Mouse (Mus musculus): ENCODE data around the gene Zfp710. TPM values are rescaled to one million over a fixed set of nuclear protein-coding genes. Genes with fewer than 3 reads are reported as not detected.
"Not testable (repeated sequence)": the region's sequence is repeated elsewhere in the genome, so short reads cannot be mapped to it uniquely, and the experiment has no call there.

Zfp710 gene
- polyA plus RNA-seq, 1 experiment from 2014 or later: 12.2 TPM

DNA sequence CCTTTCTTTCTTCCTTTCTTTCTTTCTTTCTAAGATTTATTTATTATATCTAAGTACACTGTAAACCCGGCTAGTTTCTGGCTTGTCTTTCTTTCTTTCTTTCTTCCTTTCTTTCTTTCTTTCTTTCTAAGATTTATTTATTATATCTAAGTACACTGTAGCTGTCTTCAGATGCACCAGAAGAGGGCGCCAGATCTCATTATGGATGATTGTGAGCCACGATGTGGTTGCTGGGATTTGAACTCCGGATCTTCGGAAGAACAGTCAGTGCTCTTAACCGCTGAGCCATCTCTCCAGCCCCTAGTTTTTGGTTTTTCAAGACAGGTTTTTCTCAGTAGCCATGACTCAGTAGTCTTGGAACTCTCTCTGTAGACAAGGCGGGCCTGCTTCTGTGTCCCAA is 106.7 kb downstream of the Zfp710 start:
- ATAC-seq; H3K9ac ChIP-seq (ENCODE audit: low read depth, low read length); H3K27me3 ChIP-seq (replicated peaks; ENCODE audit: control insufficient read depth, insufficient read depth, low read length); H3K9me3 ChIP-seq (ENCODE audit: control insufficient read depth, low read length); H3K36me3 ChIP-seq (ENCODE audit: control insufficient read depth, insufficient read depth, low read length); H3K4me3 ChIP-seq (ENCODE audit: low read length); H3K4me2 ChIP-seq (ENCODE audit: low read depth, low read length); H3K27ac ChIP-seq (ENCODE audit: low read length): not testable (repeated sequence)
- peaks cover 20% of the 10 kb centered on the region for H3K4me1 ChIP-seq (ENCODE audit: control insufficient read depth, insufficient read depth, low read length)
- 78% methylated on average over 7 of the region's 7 CpGs for WGBS

DNA sequence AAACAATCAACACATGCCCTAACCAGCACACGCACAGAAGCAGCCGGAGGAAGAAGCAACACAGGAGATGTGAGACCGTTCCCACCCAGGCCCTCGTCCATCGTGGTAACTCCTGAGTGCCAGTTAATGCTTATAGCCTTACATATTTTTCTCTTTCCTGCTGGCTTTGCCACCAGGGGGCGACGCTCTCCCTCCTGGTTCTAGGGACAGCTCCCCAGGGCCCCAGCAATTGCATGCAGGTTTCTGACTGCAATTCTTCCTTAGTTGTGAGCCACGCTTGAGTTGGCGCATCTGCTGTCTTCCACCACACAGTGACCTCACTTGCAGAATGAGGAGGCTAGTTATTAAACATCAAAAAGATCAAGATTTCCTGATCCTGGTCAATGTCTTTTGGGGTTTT is 107.9 kb downstream of the Zfp710 start:
- WGBS: 54% methylated on average over 9 of the region's 9 CpGs
- H3K36me3 ChIP-seq (ENCODE audit: control insufficient read depth, insufficient read depth, low read length): no peaks in the 10 kb centered on the region
- peaks cover 20% of the 10 kb centered on the region for H3K4me1 ChIP-seq (ENCODE audit: control insufficient read depth, insufficient read depth, low read length)
- H3K27ac ChIP-seq (ENCODE audit: low read length): no peak overlapping the region
- ATAC-seq: no peak
- no peaks in the 10 kb centered on the region for H3K27me3 ChIP-seq (replicated peaks; ENCODE audit: control insufficient read depth, insufficient read depth, low read length)
- no peak overlapping the region for H3K4me2 ChIP-seq (ENCODE audit: low read depth, low read length)
- no peak overlapping the region for H3K9ac ChIP-seq (ENCODE audit: low read depth, low read length)
- no peak overlapping the region for H3K4me3 ChIP-seq (ENCODE audit: low read length)
- H3K9me3 ChIP-seq (ENCODE audit: control insufficient read depth, low read length): peaks cover 6% of the 10 kb centered on the region; the same call in 1 of the 2 replicates

DNA sequence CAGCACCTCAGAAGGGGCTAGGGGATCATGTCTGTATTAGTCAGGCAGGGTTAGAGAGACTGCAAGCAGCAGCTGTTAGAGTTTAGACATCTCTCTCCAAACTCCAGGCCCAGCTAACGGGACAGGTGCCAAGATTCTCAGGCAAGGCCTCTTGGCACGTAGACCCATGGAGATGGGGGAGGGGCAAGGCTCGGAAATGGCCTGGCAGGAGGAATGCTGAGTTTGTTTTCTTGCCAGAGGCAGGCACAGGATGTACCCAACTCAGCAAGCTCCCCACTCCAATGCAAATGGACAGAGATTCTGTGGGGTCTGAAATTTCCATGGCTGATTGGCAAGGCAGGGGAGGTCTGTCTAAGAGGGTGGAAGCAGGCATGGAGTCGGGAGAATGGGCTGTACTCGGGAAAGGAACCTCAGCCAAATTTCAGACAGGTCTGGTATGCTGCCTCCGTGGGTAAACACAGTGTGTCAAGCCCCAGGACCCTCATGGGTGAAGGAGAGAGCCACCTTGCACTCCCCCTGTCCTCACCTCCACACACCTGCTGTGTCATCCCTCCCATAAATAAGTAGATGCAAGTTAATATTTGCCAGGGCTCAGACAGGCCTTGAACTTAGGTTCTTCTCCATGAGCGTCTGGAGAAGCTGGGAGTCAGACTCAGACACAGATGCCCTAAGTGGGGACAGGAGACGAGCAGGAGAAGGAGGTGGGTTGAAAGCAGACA is 110.0 kb downstream of the Zfp710 start:
- H3K4me3 ChIP-seq (ENCODE audit: low read length): no peak overlapping the region
- no peak overlapping the region for H3K4me2 ChIP-seq (ENCODE audit: low read depth, low read length)
- H3K27me3 ChIP-seq (replicated peaks; ENCODE audit: control insufficient read depth, insufficient read depth, low read length): no peaks in the 10 kb centered on the region
- H3K36me3 ChIP-seq (ENCODE audit: control insufficient read depth, insufficient read depth, low read length): no peaks in the 10 kb centered on the region
- peak; percentile 62 for ATAC-seq
- H3K9ac ChIP-seq (ENCODE audit: low read depth, low read length): no peak overlapping the region
- H3K9me3 ChIP-seq (ENCODE audit: control insufficient read depth, low read length): peaks cover 6% of the 10 kb centered on the region; the same call in 1 of the 2 replicates
- WGBS: 35% methylated on average over 8 of the region's 8 CpGs
- 0 out of 2 replicates have a peak overlapping the region, but pooled peaks have one; percentile 9 for H3K27ac ChIP-seq (ENCODE audit: low read length)
- H3K4me1 ChIP-seq (ENCODE audit: control insufficient read depth, insufficient read depth, low read length): peaks cover 16% of the 10 kb centered on the region

DNA sequence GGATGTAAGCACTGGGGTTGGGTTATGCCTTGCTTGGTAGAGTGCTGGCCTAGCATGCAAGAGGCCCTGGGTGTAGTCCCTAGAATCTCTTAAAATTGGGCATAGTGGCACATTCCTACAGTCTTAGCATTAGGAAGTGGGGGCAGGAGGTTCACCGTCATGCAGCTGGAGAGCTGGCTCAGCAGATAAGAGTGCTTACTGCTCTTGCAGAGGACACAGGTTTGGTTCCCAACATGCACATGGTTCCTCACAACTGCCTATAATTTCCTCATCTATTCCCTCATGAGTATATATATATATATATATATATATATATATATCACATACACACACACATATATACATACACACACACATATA is 110.5 kb downstream of the Zfp710 start:
- no peaks in the 10 kb centered on the region for H3K36me3 ChIP-seq (ENCODE audit: control insufficient read depth, insufficient read depth, low read length)
- H3K4me3 ChIP-seq (ENCODE audit: low read length): no peak overlapping the region
- WGBS: 86% methylated on average over 1 of the region's 1 CpGs
- no peak for ATAC-seq
- peaks cover 6% of the 10 kb centered on the region; the same call in 1 of the 2 replicates for H3K9me3 ChIP-seq (ENCODE audit: control insufficient read depth, low read length)
- H3K9ac ChIP-seq (ENCODE audit: low read depth, low read length): no peak overlapping the region
- peaks cover 12% of the 10 kb centered on the region for H3K4me1 ChIP-seq (ENCODE audit: control insufficient read depth, insufficient read depth, low read length)
- H3K27ac ChIP-seq (ENCODE audit: low read length): no peak overlapping the region
- H3K4me2 ChIP-seq (ENCODE audit: low read depth, low read length): no peak overlapping the region
- no peaks in the 10 kb centered on the region for H3K27me3 ChIP-seq (replicated peaks; ENCODE audit: control insufficient read depth, insufficient read depth, low read length)

DNA sequence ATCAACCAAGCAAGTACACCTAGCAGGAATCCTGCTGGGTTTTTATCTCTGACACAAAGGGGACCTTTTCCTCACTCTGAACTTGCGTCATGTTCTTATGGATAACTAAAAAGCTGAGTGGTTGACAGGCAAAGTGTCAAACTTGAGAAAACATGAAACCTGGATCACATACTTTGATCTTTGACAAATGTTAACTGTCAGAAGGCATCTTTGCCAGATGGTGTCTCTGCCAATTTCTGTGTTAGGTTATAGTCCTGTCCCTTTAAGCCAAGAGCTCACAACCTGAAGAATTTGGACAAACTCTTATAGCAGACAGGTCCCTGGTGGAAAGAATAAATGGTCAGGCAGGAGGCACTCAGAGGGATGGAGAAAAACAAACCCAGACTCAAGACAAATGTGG is 113.8 kb downstream of the Zfp710 start:
- Histone ChIP-seq H3K36me3 (ENCODE audit: control insufficient read depth, insufficient read depth, low read length) (no peaks in the 10 kb centered on the region), H3K27me3 (replicated peaks; ENCODE audit: control insufficient read depth, insufficient read depth, low read length) (no peaks in the 10 kb centered on the region), H3K9me3 (ENCODE audit: control insufficient read depth, low read length) (peaks cover 6% of the 10 kb centered on the region; the same call in 1 of the 2 replicates), H3K4me2 (ENCODE audit: low read depth, low read length) (no peak overlapping the region), H3K27ac (ENCODE audit: low read length) (no peak overlapping the region), H3K4me3 (ENCODE audit: low read length) (no peak overlapping the region), H3K9ac (ENCODE audit: low read depth, low read length) (no peak overlapping the region), H3K4me1 (ENCODE audit: control insufficient read depth, insufficient read depth, low read length) (peaks cover 12% of the 10 kb centered on the region)
- WGBS: 85% methylated on average over 1 of the region's 1 CpGs
- ATAC-seq: no peak

DNA sequence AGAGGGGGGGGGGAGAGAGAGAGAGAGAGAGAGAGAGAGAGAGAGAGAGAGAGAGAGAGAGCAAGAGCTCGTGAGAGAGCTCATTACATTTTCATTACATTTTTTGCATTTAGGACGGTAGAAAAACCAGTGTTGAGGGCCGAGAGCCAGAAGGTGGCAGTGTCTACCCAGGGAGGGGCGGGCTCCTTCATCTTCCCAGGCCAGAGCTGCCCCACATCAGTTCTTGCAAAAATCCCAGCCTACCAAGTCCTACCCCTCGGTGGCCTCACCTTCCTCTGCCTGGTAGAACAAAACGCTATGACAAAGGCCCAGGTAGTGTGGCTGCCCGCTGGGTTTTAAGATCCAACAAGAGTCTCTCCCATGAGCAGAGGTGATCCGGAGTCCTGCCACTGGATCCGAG is 116.2 kb downstream of the Zfp710 start:
- no peaks in the 10 kb centered on the region for H3K27me3 ChIP-seq (replicated peaks; ENCODE audit: control insufficient read depth, insufficient read depth, low read length)
- H3K4me2 ChIP-seq (ENCODE audit: low read depth, low read length): no peak overlapping the region
- WGBS: 18% methylated on average over 9 of the region's 9 CpGs
- H3K36me3 ChIP-seq (ENCODE audit: control insufficient read depth, insufficient read depth, low read length): no peaks in the 10 kb centered on the region
- H3K4me1 ChIP-seq (ENCODE audit: control insufficient read depth, insufficient read depth, low read length): peaks cover 8% of the 10 kb centered on the region; the same call in 1 of the 2 replicates
- peaks cover 6% of the 10 kb centered on the region; the same call in 1 of the 2 replicates for H3K9me3 ChIP-seq (ENCODE audit: control insufficient read depth, low read length)
- no peak overlapping the region for H3K9ac ChIP-seq (ENCODE audit: low read depth, low read length)
- no peak overlapping the region for H3K4me3 ChIP-seq (ENCODE audit: low read length)
- no peak overlapping the region for H3K27ac ChIP-seq (ENCODE audit: low read length)
- ATAC-seq: peak; percentile 65; the same call in 1 of the 2 replicates

Other genes starting within 250 kb of the Zfp710 start
- 0.28 TPM in 1 of 2 replicates, not detected in the other for gene Mesp1, start 231.0 kb upstream of the Zfp710 start, polyA plus RNA-seq (2015; fragmentation: Nextera tagmentation; extraction: Ambion mirVana)
- 2.6 and 3.1 TPM in 2 replicates for gene Mesp2, start 214.1 kb upstream of the Zfp710 start, polyA plus RNA-seq (2015; fragmentation: Nextera tagmentation; extraction: Ambion mirVana)
- gene Anpep, start 163.8 kb upstream of the Zfp710 start, polyA plus RNA-seq (2015; fragmentation: Nextera tagmentation; extraction: Ambion mirVana): 248 and 311 TPM in 2 replicates
- gene Ap3s2, start 104.2 kb upstream of the Zfp710 start, polyA plus RNA-seq (2015; fragmentation: Nextera tagmentation; extraction: Ambion mirVana): 28.9 and 30.7 TPM in 2 replicates
- gene Arpin, start 89.5 kb upstream of the Zfp710 start, polyA plus RNA-seq (2015; fragmentation: Nextera tagmentation; extraction: Ambion mirVana): 58.0 and 60.8 TPM in 2 replicates
- 540 and 585 TPM in 2 replicates for gene Idh2, start 90.6 kb downstream of the Zfp710 start, polyA plus RNA-seq (2015; fragmentation: Nextera tagmentation; extraction: Ambion mirVana)
- gene Sema4b, start 162.0 kb downstream of the Zfp710 start, polyA plus RNA-seq (2015; fragmentation: Nextera tagmentation; extraction: Ambion mirVana): 14.9 and 16.3 TPM in 2 replicates
- gene Cib1, start 208.0 kb downstream of the Zfp710 start, polyA plus RNA-seq (2015; fragmentation: Nextera tagmentation; extraction: Ambion mirVana): 285 and 306 TPM in 2 replicates
- gene Gdpgp1, start 208.1 kb downstream of the Zfp710 start, polyA plus RNA-seq (2015; fragmentation: Nextera tagmentation; extraction: Ambion mirVana): 7.6 and 8.1 TPM in 2 replicates
- gene Ttll13, start 221.6 kb downstream of the Zfp710 start, polyA plus RNA-seq (2015; fragmentation: Nextera tagmentation; extraction: Ambion mirVana): 0.56 and 0.69 TPM in 2 replicates
- 52.0 and 57.8 TPM in 2 replicates for gene Ngrn, start 236.4 kb downstream of the Zfp710 start, polyA plus RNA-seq (2015; fragmentation: Nextera tagmentation; extraction: Ambion mirVana)
- 15.9 and 16.1 TPM in 2 replicates for gene Vps33b, start 244.8 kb downstream of the Zfp710 start, polyA plus RNA-seq (2015; fragmentation: Nextera tagmentation; extraction: Ambion mirVana)